Mouse (Mus musculus): Measurements from ENCODE around the gene Rbm47.
"Not testable (repeated sequence)": the region's sequence is repeated elsewhere in the genome, so short reads cannot be mapped to it uniquely, and the experiment has no call there.

The Rbm47 gene

GRCm38 (mm10) chr5:66026796-66027195, 146.1 kb downstream of the Rbm47 start:
- DNase-seq (ENCODE audit: low spot score in 2 of 2), result no peak

DNA sequence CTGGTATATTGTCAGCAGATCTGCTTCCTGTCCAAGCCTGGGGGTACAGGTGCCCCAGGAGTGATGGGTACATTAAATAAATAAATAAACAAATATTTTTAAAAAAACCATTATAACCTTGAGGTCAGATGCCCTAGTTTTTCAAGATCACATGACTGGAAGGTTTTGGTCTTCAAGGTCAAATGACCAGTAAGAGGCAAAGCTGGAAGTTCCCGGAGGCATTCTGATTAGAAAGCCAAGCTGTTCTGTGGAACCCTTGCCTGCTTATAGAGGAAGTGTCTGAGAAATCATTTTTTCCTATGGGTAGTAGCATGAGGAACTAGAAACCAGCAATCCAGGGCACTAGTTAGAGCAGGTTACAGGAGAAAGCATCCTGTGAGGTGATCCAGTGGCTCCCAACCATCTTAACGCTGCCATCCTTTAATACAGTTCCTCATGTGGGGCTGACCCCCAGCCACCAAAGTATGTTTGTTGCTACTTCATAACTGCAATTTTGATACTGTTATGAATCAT, 157.4 kb downstream of the Rbm47 start:
- no peak for DNase-seq (ENCODE audit: low spot score in 2 of 2)

DNA sequence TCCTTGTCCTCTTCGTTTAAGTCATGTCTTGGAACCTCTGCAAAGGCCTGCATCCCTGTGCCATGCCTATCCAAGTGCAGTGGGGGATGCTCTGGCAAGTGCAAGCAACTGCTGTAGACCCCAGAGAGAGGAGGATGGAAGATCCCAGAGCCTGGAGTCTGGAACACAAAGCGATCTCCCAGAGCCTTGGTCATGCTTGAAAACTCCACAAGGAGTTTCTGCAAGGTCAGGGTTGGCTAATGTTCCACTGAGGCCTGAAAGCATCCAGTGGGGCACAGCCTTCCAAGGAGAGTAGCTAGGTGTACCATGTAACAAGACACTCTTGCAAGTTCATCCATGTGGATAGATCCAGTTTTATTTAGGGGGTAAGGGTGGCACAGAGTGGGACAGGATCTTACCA, 158.5 kb downstream of the Rbm47 start:
- no peak for DNase-seq (ENCODE audit: low spot score in 2 of 2)

DNA sequence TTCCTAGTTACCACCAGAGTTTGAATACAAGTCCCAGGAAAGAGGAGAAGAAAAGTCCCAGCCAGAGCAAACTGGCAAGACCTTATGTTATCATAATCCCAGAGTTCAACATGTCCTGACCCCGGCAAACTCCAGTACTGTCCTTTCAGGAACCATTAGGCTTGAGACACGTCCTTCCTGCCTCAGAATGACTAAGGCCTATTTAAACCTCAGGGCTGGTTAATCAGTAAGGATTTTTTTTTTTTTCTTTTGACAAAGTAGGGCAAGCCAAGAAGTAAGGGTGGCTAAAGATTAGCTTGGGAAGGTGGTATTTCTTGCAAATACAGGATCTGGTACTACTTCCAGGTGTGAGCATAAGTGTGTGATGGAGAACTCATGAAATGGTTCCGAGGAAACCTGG, 158.9 kb downstream of the Rbm47 start:
- no peak for DNase-seq (ENCODE audit: low spot score in 2 of 2)

GRCm38 (mm10) chr5:66008245-66008967, 164.5 kb downstream of the Rbm47 start:
- DNase-seq (ENCODE audit: low spot score in 2 of 2), result no peak

GRCm38 (mm10) chr5:66005041-66005678, 167.8 kb downstream of the Rbm47 start:
- no peak for DNase-seq (ENCODE audit: low spot score in 2 of 2)

GRCm38 (mm10) chr5:66004134-66004925, 168.6 kb downstream of the Rbm47 start, which contains the start of gene 9130230L23Rik:
9130230L23Rik (minus strand) TSS chr5:66004285.
- no peak for DNase-seq (ENCODE audit: low spot score in 2 of 2)

DNA sequence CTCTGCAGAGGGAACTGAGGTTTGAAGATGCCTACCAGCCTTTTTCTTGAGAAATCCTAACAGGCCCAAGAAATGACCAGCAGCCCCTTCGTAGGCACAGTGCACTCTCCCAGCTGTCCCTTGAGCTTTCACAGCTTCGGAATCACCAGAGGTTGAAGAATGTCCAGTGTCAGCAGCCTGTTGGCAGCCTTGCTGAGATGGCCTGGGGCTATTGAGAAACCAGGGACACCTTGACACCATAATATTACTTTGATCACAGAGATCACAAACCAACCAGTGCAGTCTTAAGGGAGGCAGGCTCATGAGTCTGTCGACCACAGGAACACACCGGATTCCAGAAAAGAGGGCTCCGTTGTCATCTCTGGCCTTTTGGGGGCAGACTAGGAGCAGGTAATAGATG, 171.7 kb downstream of the Rbm47 start:
- no peak for DNase-seq (ENCODE audit: low spot score in 2 of 2)

- DNase-seq (ENCODE audit: low spot score in 2 of 2), result no peak
Observed at GRCm38 (mm10) chr5:66000567-66001125, 172.3 kb downstream of the Rbm47 start.

GRCm38 (mm10) chr5:66000074-66000473, 172.8 kb downstream of the Rbm47 start:
- no peak for DNase-seq (ENCODE audit: low spot score in 2 of 2)

GRCm38 (mm10) chr5:65999106-65999505, 173.8 kb downstream of the Rbm47 start:
- no peak for DNase-seq (ENCODE audit: low spot score in 2 of 2)

DNA sequence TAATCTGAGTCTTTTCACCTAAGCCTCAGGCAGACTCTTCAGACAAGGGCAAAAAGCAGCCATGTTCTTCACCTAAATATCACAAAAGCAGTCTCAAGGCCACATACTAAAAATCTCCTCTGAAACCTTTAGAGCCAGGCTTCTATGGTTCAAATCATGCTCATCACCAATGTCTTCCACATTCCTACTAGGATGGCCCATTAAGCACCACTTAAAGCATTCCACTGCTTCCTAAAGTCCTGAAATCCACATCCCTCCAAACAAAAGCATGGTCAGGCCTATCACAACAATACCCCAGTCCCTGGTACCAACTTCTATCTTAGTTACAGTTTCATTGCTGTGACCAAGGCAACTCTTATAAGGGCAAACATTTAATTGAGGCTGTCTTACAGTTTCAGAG, 175.1 kb downstream of the Rbm47 start:
- DNase-seq (ENCODE audit: low spot score in 2 of 2), result no peak

DNA sequence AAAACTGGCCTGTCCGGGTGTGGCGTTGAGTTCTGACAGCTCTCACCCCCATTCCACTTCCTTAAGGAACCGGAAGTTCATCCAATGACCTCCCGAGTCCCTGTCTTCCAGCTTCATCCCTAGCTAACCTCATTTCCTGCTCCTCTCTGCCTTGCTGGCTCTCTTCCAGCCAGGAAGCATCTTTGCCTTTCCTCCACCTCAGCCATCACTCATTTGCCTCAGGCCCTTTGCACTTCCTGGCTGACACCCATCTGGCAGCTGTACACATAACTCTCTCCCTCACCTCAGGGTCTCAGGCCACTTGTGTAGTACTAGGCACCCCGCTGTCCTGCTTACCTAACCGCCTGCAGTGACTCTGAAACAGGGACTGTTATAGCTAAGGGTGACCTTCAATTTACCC, 178.3 kb downstream of the Rbm47 start:
- DNase-seq (ENCODE audit: low spot score in 2 of 2), result no peak

DNA sequence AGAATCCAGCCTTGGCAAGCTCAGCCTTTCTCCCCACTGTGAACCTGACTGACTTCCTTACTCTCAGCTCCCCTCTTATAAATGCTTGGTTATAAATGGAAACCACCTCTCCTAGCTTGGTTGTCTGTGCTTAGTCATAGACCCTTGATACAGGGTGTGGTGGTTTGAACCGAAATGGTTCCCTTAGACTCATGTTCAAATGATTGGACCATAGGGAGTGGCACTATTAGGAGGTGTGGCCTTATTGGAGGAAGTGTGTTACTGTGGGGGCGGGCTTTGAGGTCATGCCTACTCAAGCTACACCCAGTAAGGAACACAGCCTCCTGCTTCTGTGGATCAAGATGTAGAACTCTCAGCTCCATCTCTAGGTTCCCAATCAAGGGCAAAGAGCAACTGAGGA, 181.7 kb downstream of the Rbm47 start:
- no peak for DNase-seq (ENCODE audit: low spot score in 2 of 2)

GRCm38 (mm10) chr5:65987004-65987403, 185.9 kb downstream of the Rbm47 start:
- not testable (repeated sequence) for DNase-seq (ENCODE audit: low spot score in 2 of 2)

DNA sequence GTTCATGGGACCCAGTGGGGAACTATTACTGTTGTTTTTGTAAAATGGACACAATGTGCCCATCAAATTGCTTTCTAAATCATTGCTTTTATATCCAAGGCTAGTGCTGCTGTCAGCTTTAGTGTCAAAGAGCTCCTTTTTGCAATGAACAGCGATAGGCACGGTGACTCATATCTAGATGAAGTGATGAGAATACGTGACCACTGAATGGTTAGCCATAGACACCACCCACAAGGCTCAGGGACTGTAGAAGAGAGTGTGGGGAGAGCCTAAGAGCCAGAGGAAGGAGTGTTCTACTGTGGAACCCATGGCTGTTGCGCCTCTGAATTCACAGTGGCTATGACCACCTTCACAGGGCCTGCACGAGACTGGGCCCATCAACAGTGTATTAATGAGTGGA, 186.5 kb downstream of the Rbm47 start:
- no peak for DNase-seq (ENCODE audit: low spot score in 2 of 2)

GRCm38 (mm10) chr5:65975731-65976130, 197.2 kb downstream of the Rbm47 start:
- DNase-seq (ENCODE audit: low spot score in 2 of 2), result no peak

- DNase-seq (ENCODE audit: low spot score in 2 of 2), result no peak
Observed at GRCm38 (mm10) chr5:65973189-65973588, 199.7 kb downstream of the Rbm47 start.

- DNase-seq (ENCODE audit: low spot score in 2 of 2), result no peak
Observed at GRCm38 (mm10) chr5:65968004-65968403, 204.9 kb downstream of the Rbm47 start.

- no peak for DNase-seq (ENCODE audit: low spot score in 2 of 2)
Observed at GRCm38 (mm10) chr5:65967091-65967490, 205.8 kb downstream of the Rbm47 start.

Data from heart, adult 9 months (tissue).